Mouse (Mus musculus) kidney, embryonic 15.5 days (tissue): Measurements from ENCODE around the gene Smim13. TPM values are rescaled to one million over a fixed set of nuclear protein-coding genes. Genes with fewer than 3 reads are reported as not detected.
A peak's percentile ranks its signal among the peaks of the same experiment; 100 is the strongest.

Experiments used
- ATAC-seq: fragments of 200-750 bp; cut with Nextera tagmentation; replicated peaks from 2 replicates; pipeline ENCODE4 v1.8.0; 2017; ENCODE audit warnings: moderate TSS enrichment; ENCODE audit not compliant: low FRiP score
- H3K27ac ChIP-seq: fragments of 300-500 bp; sonication (generic); 2 replicates; pipeline ENCODE4 v1.5.1; 2015; ENCODE audit warnings: mild to moderate bottlenecking, inconsistent platforms
- H3K27me3 ChIP-seq: fragments of 300-500 bp; sonication (generic); 2 replicates; pipeline ENCODE4 v1.6.1; 2015; ENCODE audit warnings: inconsistent platforms
- H3K36me3 ChIP-seq: fragments of 300-500 bp; sonication (generic); 2 replicates; pipeline ENCODE4 v1.6.1; 2015; ENCODE audit warnings: inconsistent platforms
- H3K4me1 ChIP-seq: fragments of 300-500 bp; sonication (generic); 2 replicates; pipeline ENCODE4 v1.6.1; 2015; ENCODE audit warnings: inconsistent platforms
- H3K4me2 ChIP-seq: fragments of 300-500 bp; sonication (generic); 2 replicates; pipeline ENCODE4 v1.6.1; 2015; ENCODE audit warnings: moderate library complexity, mild to moderate bottlenecking, inconsistent platforms
- H3K4me3 ChIP-seq: fragments of 300-500 bp; sonication (generic); replicated peaks from 2 replicates; pipeline ENCODE4 v1.5.1; 2015; ENCODE audit warnings: mild to moderate bottlenecking, inconsistent platforms
- H3K9ac ChIP-seq: fragments of 300-500 bp; sonication (generic); 2 replicates; pipeline ENCODE4 v1.6.1; 2015; ENCODE audit warnings: mild to moderate bottlenecking, inconsistent platforms
- H3K9me3 ChIP-seq: fragments of 300-500 bp; sonication (generic); replicated peaks from 2 replicates; pipeline ENCODE4 v1.6.1; 2016; ENCODE audit warnings: inconsistent platforms
- WGBS: fragments of 180-500 bp; shearing (Covaris S2); methylation state at CpG from one replicate; pipeline ENCODE4 v1.1.7; 2015; ENCODE audit warnings: mixed read lengths; 5-methylcytosine and 5-hydroxymethylcytosine counted together
- polyA plus RNA-seq: library from polyadenylated mRNA; unstranded; fragments of >200 nt; fragmentation: Nextera tagmentation; extraction: Ambion mirVana; gene quantifications from 2 replicates; pipeline ENCODE4 v1.2.1, GENCODE M21; 2015

Smim13 gene
- polyA plus RNA-seq, 1 experiment from 2014 or later: 10.1 TPM

GRCm38 (mm10) chr13:41220304-41220834 is 29.3 kb upstream of the Smim13 start, which contains the start of gene Elovl2:
Gene Elovl2, minus strand, starts transcription at chr13:41220405.
- Histone ChIP-seq H3K4me2 (peak within 1 kb of the TSS; percentile 79), H3K27me3 (no peaks in the 10 kb centered on the region), H3K9me3 (peaks cover 8% of the 10 kb centered on the region; the same call in 1 of the 2 replicates), H3K4me1 (peaks cover 5% of the 10 kb centered on the region), H3K36me3 (no peaks in the 10 kb centered on the region), H3K27ac (peak within 1 kb of the TSS; percentile 51), H3K4me3 (peak within 1 kb of the TSS; percentile 68), H3K9ac (peak within 1 kb of the TSS; percentile 50)
- ATAC-seq: peak; percentile 94
- WGBS: 2% methylated on average over 67 of the region's 77 CpGs

DNA sequence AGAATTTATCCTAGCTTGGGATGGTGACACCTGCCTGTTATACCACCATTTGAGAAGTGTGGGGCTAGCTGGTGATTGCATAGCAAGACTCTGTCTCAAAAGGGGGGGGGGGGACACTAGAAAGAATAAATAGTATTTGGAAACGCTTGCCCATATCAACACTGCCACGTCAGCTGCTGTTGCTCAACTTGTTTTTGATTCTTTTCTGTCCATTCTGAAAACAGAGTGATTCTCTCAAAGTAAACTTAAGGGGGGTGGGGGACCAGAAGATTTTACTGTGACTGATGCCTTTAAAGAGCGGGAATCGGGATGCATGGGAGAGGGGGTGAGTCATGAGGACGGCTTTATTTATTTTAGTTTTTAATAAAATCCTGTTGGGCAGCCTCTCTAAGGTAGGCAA is 23.1 kb upstream of the Smim13 start:
- Histone ChIP-seq H3K4me2 (no peak overlapping the region), H3K9me3 (no peaks in the 10 kb centered on the region), H3K4me1 (no peaks in the 10 kb centered on the region), H3K36me3 (no peaks in the 10 kb centered on the region), H3K27ac (no peak overlapping the region), H3K27me3 (no peaks in the 10 kb centered on the region), H3K4me3 (no peak overlapping the region), H3K9ac (no peak overlapping the region)
- ATAC-seq: no peak
- WGBS: 78% methylated on average over 5 of the region's 5 CpGs

GRCm38 (mm10) chr13:41228060-41228459 is 21.6 kb upstream of the Smim13 start:
- no peak overlapping the region for H3K4me2 ChIP-seq
- H3K36me3 ChIP-seq: no peaks in the 10 kb centered on the region
- no peak overlapping the region for H3K4me3 ChIP-seq
- ATAC-seq: no peak
- H3K4me1 ChIP-seq: no peaks in the 10 kb centered on the region
- no peaks in the 10 kb centered on the region for H3K9me3 ChIP-seq
- no peaks in the 10 kb centered on the region for H3K27me3 ChIP-seq
- H3K27ac ChIP-seq: no peak overlapping the region
- WGBS: 86% methylated on average over 5 of the region's 5 CpGs
- no peak overlapping the region for H3K9ac ChIP-seq

- Histone ChIP-seq H3K27ac (no peak overlapping the region), H3K4me3 (no peak overlapping the region), H3K4me2 (no peak overlapping the region), H3K27me3 (no peaks in the 10 kb centered on the region), H3K9me3 (no peaks in the 10 kb centered on the region), H3K9ac (no peak overlapping the region), H3K4me1 (no peaks in the 10 kb centered on the region), H3K36me3 (no peaks in the 10 kb centered on the region)
- 83% methylated on average over 5 of the region's 5 CpGs for WGBS
- no peak for ATAC-seq
Measured at GRCm38 (mm10) chr13:41230256-41230655, 19.4 kb upstream of the Smim13 start.

DNA sequence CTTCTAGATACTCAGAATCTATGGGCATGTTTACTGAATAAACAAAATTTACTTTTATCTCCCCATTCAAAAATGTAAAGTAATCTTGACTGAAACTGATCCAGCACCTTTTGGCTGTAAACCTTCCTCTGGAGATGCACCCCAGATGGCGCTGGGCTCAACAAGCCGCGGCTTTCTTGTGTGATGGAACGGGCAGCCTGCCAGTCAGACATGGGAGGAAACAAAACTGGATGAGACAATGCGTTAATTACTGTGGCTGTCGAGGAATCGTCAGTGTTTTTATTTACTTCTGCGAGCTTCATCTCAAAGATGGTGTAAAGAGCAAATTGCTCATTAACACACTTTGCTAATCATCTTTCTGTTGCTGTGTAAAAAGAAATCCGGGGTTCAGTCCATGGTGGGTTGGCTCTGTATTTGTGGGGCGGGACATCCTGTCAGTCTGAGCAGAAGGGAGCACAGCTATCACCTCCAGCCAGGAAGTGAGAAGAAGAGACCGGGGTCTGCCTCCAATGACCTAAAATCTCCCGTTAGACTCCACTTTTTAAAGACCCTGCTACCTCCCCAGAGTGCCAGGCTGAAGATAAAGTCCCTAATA is 18.2 kb upstream of the Smim13 start:
- no peak for ATAC-seq
- 76% methylated on average over 12 of the region's 12 CpGs for WGBS
- no peaks in the 10 kb centered on the region for H3K36me3 ChIP-seq

DNA sequence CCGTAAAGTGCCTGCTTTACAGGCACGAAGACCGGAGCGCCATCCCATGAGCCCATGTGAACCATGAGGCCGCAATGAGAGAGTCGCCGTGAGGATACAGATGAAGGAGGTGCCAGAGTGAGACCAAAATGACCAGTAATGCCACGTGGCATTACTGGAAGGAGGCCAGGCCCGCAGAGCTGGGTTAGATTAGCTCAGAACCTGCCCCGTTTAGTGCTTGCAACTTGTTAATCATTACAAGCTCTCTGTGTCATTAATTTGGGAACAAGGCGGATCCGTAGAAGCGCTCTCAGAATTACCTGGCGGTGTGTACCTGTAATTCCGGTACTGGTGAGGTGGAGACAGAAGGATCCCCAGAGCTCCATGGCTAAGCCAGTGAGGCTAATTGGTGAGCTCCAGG is 17.4 kb upstream of the Smim13 start:
- H3K4me2 ChIP-seq: no peak overlapping the region

More for the DNA sequence above, 18.2 kb upstream of the Smim13 start:
- H3K9me3 ChIP-seq: no peaks in the 10 kb centered on the region
- H3K27me3 ChIP-seq: no peaks in the 10 kb centered on the region
- no peak overlapping the region for H3K4me3 ChIP-seq
- H3K9ac ChIP-seq: no peak overlapping the region
- H3K4me1 ChIP-seq: no peaks in the 10 kb centered on the region
- no peak overlapping the region for H3K27ac ChIP-seq
- no peak overlapping the region for H3K4me2 ChIP-seq

DNA sequence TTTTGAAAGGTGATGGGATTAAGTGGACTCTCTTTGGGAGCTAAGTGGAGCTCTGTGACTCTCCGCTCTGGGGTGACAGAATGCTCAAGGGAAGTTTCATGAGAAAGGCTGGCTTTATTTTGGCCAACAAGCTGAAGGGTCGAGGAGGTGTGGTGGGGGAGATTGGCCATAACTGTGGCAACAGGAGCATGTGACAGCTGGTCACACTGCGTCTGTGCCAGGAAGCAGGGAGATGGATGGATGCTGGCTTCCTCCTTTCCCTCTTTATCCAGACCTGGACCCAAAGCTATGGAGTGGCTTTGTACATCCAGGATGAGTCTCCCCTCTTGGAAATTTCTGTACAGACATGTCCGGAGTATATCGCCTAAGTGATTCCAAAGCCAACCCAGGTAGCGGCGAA is 16.4 kb upstream of the Smim13 start:
- no peak overlapping the region for H3K4me3 ChIP-seq
- no peak overlapping the region for H3K9ac ChIP-seq
- H3K27ac ChIP-seq: no peak overlapping the region
- no peaks in the 10 kb centered on the region for H3K4me1 ChIP-seq
- no peak for ATAC-seq
- H3K9me3 ChIP-seq: no peaks in the 10 kb centered on the region
- H3K27me3 ChIP-seq: no peaks in the 10 kb centered on the region
- no peaks in the 10 kb centered on the region for H3K36me3 ChIP-seq
- WGBS: 86% methylated on average over 7 of the region's 7 CpGs
- no peak overlapping the region for H3K4me2 ChIP-seq

More for the DNA sequence above, 17.4 kb upstream of the Smim13 start:
- Histone ChIP-seq H3K9ac (no peak overlapping the region), H3K9me3 (no peaks in the 10 kb centered on the region), H3K27me3 (no peaks in the 10 kb centered on the region), H3K36me3 (no peaks in the 10 kb centered on the region), H3K4me1 (no peaks in the 10 kb centered on the region), H3K27ac (no peak overlapping the region), H3K4me3 (no peak overlapping the region)
- peak; percentile 71; the same call in 1 of the 2 replicates for ATAC-seq
- 78% methylated on average over 15 of the region's 15 CpGs for WGBS

- Histone ChIP-seq H3K9me3 (no peaks in the 10 kb centered on the region), H3K4me3 (no peak overlapping the region), H3K4me1 (no peaks in the 10 kb centered on the region), H3K9ac (no peak overlapping the region), H3K36me3 (no peaks in the 10 kb centered on the region), H3K4me2 (no peak overlapping the region), H3K27ac (no peak overlapping the region), H3K27me3 (peaks cover 11% of the 10 kb centered on the region)
- no peak for ATAC-seq
- 88% methylated on average over 6 of the region's 6 CpGs for WGBS
Measured at GRCm38 (mm10) chr13:41235181-41235580, 14.5 kb upstream of the Smim13 start.

DNA sequence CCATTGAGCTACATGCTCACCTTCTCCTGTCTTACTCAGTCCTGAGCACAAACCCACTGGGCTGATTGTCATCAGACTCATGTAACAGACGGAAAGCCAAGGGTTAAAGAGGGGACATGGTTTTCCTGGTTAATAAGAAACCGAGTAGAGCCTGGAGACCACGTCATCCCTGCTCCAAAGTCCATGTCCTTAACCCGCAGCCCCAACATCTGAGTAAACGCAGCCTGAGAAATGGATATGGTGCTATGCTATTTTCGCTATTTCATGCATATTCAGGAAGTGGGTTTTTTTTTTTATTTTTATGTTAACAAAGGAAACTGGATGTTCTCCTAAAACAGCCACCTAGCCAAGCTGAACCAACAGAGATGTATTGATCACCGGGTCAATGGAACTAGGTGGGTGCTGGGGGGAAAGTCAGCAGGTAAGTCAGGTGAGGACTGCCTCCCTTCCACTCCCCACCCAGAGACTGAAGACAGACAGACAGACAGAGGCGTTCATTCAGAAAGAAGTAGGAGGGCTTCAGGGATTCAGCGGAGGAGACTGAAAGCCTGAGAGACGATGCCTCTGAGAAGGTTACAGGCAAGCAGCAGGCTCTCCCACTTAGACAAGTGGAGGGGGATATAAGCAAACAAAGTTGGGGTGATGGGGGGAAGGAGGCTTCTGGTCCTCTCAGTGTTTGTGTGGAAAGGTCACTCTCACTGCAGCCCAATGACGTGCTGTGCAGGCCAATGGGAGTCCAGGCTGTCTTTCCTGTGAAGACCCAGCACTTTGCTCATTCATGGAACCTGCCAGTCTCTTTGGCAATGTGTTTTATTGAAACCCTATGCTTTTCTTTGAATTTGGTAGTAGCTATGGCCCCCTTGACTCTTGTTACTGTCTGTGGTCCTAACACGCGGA is 13.6 kb upstream of the Smim13 start:
- H3K27ac ChIP-seq: 0 out of 2 replicates have a peak overlapping the region, but pooled peaks have one; percentile 7
- 56% methylated on average over 13 of the region's 13 CpGs for WGBS
- peak; percentile 27; the same call in 1 of the 2 replicates for ATAC-seq
- H3K4me3 ChIP-seq: peak overlapping the region; percentile 23
- H3K4me1 ChIP-seq: no peaks in the 10 kb centered on the region
- no peak overlapping the region for H3K9ac ChIP-seq
- H3K27me3 ChIP-seq: peaks cover 17% of the 10 kb centered on the region
- no peaks in the 10 kb centered on the region for H3K36me3 ChIP-seq
- H3K9me3 ChIP-seq: no peaks in the 10 kb centered on the region
- peak overlapping the region; percentile 32 for H3K4me2 ChIP-seq

GRCm38 (mm10) chr13:41238035-41238804 is 11.4 kb upstream of the Smim13 start:
- WGBS: 79% methylated on average over 10 of the region's 10 CpGs
- Histone ChIP-seq H3K27me3 (peaks cover 17% of the 10 kb centered on the region), H3K4me3 (no peak overlapping the region), H3K4me1 (no peaks in the 10 kb centered on the region), H3K4me2 (no peak overlapping the region), H3K9me3 (no peaks in the 10 kb centered on the region), H3K9ac (no peak overlapping the region), H3K36me3 (no peaks in the 10 kb centered on the region), H3K27ac (no peak overlapping the region)
- ATAC-seq: no peak; the same call in 1 of the 2 replicates

GRCm38 (mm10) chr13:41238805-41239130 is 10.9 kb upstream of the Smim13 start:
- Histone ChIP-seq H3K4me3 (no peak overlapping the region), H3K4me2 (no peak overlapping the region), H3K36me3 (no peaks in the 10 kb centered on the region), H3K9ac (no peak overlapping the region), H3K27me3 (peaks cover 17% of the 10 kb centered on the region), H3K27ac (no peak overlapping the region), H3K4me1 (no peaks in the 10 kb centered on the region), H3K9me3 (no peaks in the 10 kb centered on the region)
- WGBS: 8% methylated on average over 5 of the region's 5 CpGs
- no peak for ATAC-seq

GRCm38 (mm10) chr13:41241557-41241956 is 8.1 kb upstream of the Smim13 start:
- WGBS: 68% methylated on average over 2 of the region's 2 CpGs
- Histone ChIP-seq H3K9ac (no peak overlapping the region), H3K4me1 (no peaks in the 10 kb centered on the region), H3K27ac (no peak overlapping the region), H3K4me2 (no peak overlapping the region), H3K27me3 (peaks cover 17% of the 10 kb centered on the region), H3K36me3 (no peaks in the 10 kb centered on the region), H3K9me3 (no peaks in the 10 kb centered on the region), H3K4me3 (no peak overlapping the region)
- ATAC-seq: no peak
